Mouse (Mus musculus) embryonic facial prominence, embryonic 11.5 days (tissue): Measurements from ENCODE around the gene Tex48. TPM values are rescaled to one million over a fixed set of nuclear protein-coding genes. Genes with fewer than 3 reads are reported as not detected.

Source experiments
- ATAC-seq: fragments of 200-750 bp; cut with Nextera tagmentation; replicated peaks from 2 replicates; pipeline ENCODE4 v1.8.0; 2017; ENCODE audit warnings: low read depth; ENCODE audit not compliant: insufficient number of reproducible peaks, low FRiP score, low TSS enrichment
- DNase-seq: peaks from one replicate; pipeline ENCODE4 v3.0.0-alpha.2; 2015; ENCODE audit warnings: low spot score
- H3K27ac ChIP-seq: fragments of 300-500 bp; sonication (generic); replicated peaks from 2 replicates; pipeline ENCODE4 v1.5.1; 2014; ENCODE audit warnings: mild to moderate bottlenecking, low read depth, low read length, control low read depth
- H3K27me3 ChIP-seq: fragments of 300-500 bp; sonication (generic); 2 replicates; pipeline ENCODE4 v1.6.1; 2014; ENCODE audit warnings: mild to moderate bottlenecking, low read length, moderate library complexity, mixed read lengths; ENCODE audit not compliant: control insufficient read depth, insufficient read depth
- H3K36me3 ChIP-seq: fragments of 300-500 bp; sonication (generic); replicated peaks from 2 replicates; pipeline ENCODE4 v1.6.1; 2014; ENCODE audit warnings: low read depth, mild to moderate bottlenecking, low read length, moderate library complexity, mixed read lengths; ENCODE audit not compliant: control insufficient read depth, insufficient read depth
- H3K4me1 ChIP-seq: fragments of 300-500 bp; sonication (generic); 2 replicates; pipeline ENCODE4 v1.6.1; 2014; ENCODE audit warnings: low read length, mixed read lengths; ENCODE audit not compliant: control insufficient read depth, insufficient read depth
- H3K4me2 ChIP-seq: fragments of 300-500 bp; sonication (generic); 2 replicates; pipeline ENCODE4 v1.6.1; 2014; ENCODE audit warnings: low read depth, mild to moderate bottlenecking, control low read depth, low read length, moderate library complexity
- H3K4me3 ChIP-seq: fragments of 300-500 bp; sonication (generic); 2 replicates; pipeline ENCODE4 v1.5.1; 2014; ENCODE audit warnings: low read depth, low read length, control low read depth
- H3K9ac ChIP-seq: fragments of 300-500 bp; sonication (generic); replicated peaks from 2 replicates; pipeline ENCODE4 v1.6.1; 2014; ENCODE audit warnings: mild to moderate bottlenecking, control low read depth, low read length
- H3K9me3 ChIP-seq: fragments of 300-500 bp; sonication (generic); replicated peaks from 2 replicates; pipeline ENCODE4 v1.6.1; 2016; ENCODE audit warnings: mild to moderate bottlenecking, low read length, inconsistent platforms, mixed read lengths; ENCODE audit not compliant: control insufficient read depth
- WGBS: fragments of 180-500 bp; shearing (Covaris S2); extraction: QIAGEN DNeasy Blood & Tissue Kit; methylation state at CpG from one replicate; pipeline ENCODE4 v1.1.7; 2014; 5-methylcytosine and 5-hydroxymethylcytosine counted together
- polyA plus RNA-seq: library from polyadenylated mRNA; unstranded; fragments of >200 nt; fragmentation: Nextera tagmentation; extraction: Ambion mirVana; gene quantifications from 2 replicates; pipeline ENCODE4 v1.2.1, GENCODE M21; 2014

Gene Tex48
- not detected in 2 replicates for polyA plus RNA-seq

DNA sequence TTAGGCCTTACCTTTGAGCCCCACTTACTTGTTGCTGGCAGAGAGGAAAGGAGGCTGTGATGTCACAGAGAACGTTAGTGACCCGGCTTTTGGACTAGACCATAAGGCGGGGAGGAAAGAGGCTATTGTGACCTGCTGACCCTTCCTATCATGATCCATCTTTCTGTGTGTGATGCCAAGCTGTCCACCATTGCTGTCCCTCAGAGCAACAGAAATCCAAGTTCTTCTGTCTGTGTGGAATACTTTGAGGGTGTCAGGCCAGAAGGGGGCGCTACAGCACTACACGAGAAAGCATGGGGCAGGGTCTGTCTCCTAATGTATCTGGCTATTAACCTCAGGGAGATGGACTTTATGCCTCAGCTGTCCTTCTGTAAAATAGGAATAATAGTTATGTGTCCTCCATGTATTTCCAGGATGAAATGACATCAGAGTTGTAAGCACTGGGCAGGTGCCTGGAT, at the start of gene Tex48:
Tex48 (minus strand) TSS at position 51 of the 458 bp plus-strand sequence.
- WGBS, result 49% methylated on average over 5 of the region's 5 CpGs
- H3K36me3 ChIP-seq, result no peaks in the 10 kb centered on the region
- H3K9me3 ChIP-seq, result no peaks in the 10 kb centered on the region
- no peak within 1 kb of the TSS for H3K9ac ChIP-seq
- ATAC-seq, result no peak
- H3K27me3 ChIP-seq, result no peaks in the 10 kb centered on the region
- H3K4me3 ChIP-seq, result no peak within 1 kb of the TSS
- H3K27ac ChIP-seq, result no peak within 1 kb of the TSS
- peak; percentile 54 for DNase-seq
- H3K4me1 ChIP-seq, result no peaks in the 10 kb centered on the region
- no peak within 1 kb of the TSS for H3K4me2 ChIP-seq

DNA sequence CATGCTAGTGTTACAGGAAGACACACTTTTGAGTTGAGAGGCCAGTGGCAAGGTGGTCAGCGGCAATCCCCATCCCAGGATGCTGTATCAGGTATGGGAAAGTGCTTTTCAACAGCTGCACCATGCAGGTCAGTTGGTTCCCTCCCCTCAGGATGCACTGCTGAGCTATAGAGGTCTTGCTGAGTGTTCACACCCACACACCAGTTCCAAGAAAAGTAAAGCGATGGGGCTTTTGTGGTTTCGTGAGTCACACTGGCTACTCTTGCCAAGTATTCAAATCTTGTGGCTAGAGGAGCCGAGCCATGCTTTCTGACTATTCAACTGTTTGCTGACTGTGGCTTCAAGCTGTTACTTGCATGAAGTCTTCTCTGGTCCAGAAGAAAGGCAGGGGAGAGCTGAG, 46.0 kb upstream of the Tex48 start:
- Histone ChIP-seq H3K4me3 (no peak overlapping the region), H3K27me3 (no peaks in the 10 kb centered on the region), H3K4me2 (no peak overlapping the region), H3K36me3 (no peaks in the 10 kb centered on the region), H3K4me1 (no peaks in the 10 kb centered on the region), H3K9ac (no peak overlapping the region), H3K9me3 (no peaks in the 10 kb centered on the region), H3K27ac (no peak overlapping the region)
- no peak for ATAC-seq
- 86% methylated on average over 4 of the region's 4 CpGs for WGBS
- DNase-seq, result no peak

DNA sequence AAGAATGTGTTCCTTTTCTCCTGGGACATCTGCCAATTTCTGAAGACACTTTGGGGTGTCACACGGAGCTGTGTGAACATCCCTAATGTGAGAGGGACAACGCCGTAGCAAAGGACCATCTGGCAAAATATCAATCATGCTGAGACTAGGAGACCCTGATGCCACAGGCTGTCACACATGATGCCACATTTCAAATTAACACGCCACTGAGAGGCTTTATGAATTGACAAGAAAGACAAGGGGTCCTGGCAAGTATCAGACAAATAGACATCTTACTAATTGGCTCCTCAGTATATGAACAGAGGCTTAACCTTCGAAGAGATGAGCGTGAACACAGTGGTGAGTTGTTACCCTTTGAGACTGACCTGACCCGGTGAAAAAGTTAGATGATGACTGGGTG, 43.5 kb upstream of the Tex48 start:
- no peak overlapping the region for H3K4me3 ChIP-seq
- no peaks in the 10 kb centered on the region for H3K36me3 ChIP-seq
- H3K9me3 ChIP-seq, result no peaks in the 10 kb centered on the region
- WGBS, result 82% methylated on average over 7 of the region's 7 CpGs
- no peak overlapping the region for H3K27ac ChIP-seq
- ATAC-seq (no peak), DNase-seq (no peak)
- H3K4me1 ChIP-seq, result no peaks in the 10 kb centered on the region
- H3K4me2 ChIP-seq, result no peak overlapping the region
- no peak overlapping the region for H3K9ac ChIP-seq
- no peaks in the 10 kb centered on the region for H3K27me3 ChIP-seq

DNA sequence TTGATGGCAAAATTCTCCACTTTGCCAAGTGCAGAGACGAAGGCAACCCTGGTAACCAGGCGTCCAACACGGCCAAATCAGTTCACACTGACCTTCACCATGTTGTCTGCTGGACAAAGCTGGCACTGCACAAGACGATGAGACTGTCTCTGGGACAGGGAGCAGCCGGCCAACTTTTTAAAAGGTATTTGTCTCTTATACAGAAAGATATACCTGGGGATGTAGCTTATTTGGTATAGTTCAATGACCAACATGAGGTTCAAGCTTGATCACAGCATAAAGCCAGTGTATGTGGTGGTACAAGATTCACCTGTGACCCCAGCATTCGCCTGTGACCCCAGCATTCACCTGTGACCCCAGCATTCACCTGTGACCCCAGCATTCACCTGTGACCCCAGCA, 41.1 kb upstream of the Tex48 start, which contains the start of gene Gm11214:
Gm11214 (minus strand) TSS at position 101 of the 400 bp plus-strand sequence.
- no peak within 1 kb of the TSS for H3K4me3 ChIP-seq
- no peaks in the 10 kb centered on the region for H3K4me1 ChIP-seq
- H3K36me3 ChIP-seq, result no peaks in the 10 kb centered on the region
- no peaks in the 10 kb centered on the region for H3K27me3 ChIP-seq
- no peaks in the 10 kb centered on the region for H3K9me3 ChIP-seq
- H3K4me2 ChIP-seq, result no peak within 1 kb of the TSS
- no peak within 1 kb of the TSS for H3K9ac ChIP-seq
- ATAC-seq (no peak), DNase-seq (peak; percentile 6)
- no peak within 1 kb of the TSS for H3K27ac ChIP-seq
- WGBS, result 91% methylated on average over 6 of the region's 6 CpGs

DNA sequence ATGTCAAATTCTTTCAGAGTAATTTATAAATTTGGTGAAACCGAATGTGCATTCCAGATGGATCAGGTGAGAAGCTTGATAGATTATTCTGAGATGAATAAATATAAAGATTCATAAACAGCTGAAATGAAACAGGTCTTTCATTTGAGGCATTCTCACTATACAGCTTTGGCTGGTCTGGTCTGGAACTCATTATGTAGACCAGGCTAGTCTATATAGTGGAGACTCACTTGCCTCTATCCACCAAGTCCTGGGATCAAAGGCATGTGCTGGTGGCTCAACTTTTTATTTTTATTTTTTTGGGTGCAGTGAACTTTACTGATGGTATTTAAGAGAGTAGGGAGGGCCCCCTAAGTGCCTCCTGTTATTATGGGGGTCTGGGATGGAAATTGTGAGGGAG, 39.6 kb upstream of the Tex48 start:
- ATAC-seq, result no peak
- H3K4me2 ChIP-seq, result no peak overlapping the region
- 76% methylated on average over 1 of the region's 1 CpGs for WGBS

DNA sequence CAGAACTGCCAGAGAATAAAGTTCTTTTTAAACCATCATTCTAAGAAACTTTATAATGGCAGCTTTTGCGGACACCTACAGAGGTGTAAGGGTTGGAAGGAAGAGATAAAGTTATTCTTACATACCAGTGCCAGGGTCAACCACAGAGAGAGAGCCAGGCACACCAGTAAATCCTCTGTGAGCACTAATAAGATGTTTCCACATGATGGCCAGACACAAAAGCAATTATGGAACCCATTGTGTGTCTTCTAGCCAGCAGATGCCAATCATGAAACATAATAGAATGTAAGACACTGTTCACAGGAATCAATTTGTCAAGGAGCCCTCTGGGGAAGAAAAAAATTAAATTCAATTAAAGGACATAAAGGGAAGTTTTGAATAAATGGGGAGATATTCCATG, 39.2 kb upstream of the Tex48 start:
- Histone ChIP-seq H3K27me3 (no peaks in the 10 kb centered on the region), H3K9ac (no peak overlapping the region), H3K4me2 (no peak overlapping the region), H3K9me3 (no peaks in the 10 kb centered on the region), H3K36me3 (no peaks in the 10 kb centered on the region), H3K4me3 (no peak overlapping the region), H3K27ac (no peak overlapping the region), H3K4me1 (no peaks in the 10 kb centered on the region)
- DNase-seq (no peak), ATAC-seq (no peak)
- 76% methylated on average over 1 of the region's 1 CpGs for WGBS

More for the DNA sequence above, 39.6 kb upstream of the Tex48 start:
- H3K27me3 ChIP-seq, result no peaks in the 10 kb centered on the region
- no peaks in the 10 kb centered on the region for H3K36me3 ChIP-seq
- H3K4me3 ChIP-seq, result no peak overlapping the region
- no peak overlapping the region for H3K9ac ChIP-seq
- DNase-seq, result no peak
- no peaks in the 10 kb centered on the region for H3K9me3 ChIP-seq
- H3K4me1 ChIP-seq, result no peaks in the 10 kb centered on the region
- H3K27ac ChIP-seq, result no peak overlapping the region

DNA sequence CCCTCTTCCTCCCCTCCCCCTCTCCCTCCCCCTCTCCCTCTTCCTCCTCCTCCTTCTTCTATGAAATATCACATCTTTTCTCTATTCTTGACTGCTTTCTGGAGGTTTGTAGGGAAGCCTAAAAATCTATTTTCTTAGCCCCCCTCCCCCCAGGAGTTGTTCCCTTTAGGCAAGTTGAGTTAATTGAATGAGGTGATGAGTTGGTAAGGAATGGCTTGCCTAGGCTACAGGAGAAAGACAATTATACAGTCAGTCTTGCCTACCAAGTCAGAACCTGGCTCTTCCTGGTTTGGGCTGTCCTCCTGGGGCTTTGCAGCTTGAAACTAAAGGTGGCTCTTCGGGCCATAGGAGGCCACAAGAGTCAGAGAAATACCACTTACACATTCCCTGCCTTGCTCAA, 37.5 kb upstream of the Tex48 start:
- H3K36me3 ChIP-seq, result no peaks in the 10 kb centered on the region
- H3K4me1 ChIP-seq, result no peaks in the 10 kb centered on the region
- no peaks in the 10 kb centered on the region for H3K27me3 ChIP-seq
- H3K4me3 ChIP-seq, result no peak overlapping the region
- WGBS, result 84% methylated on average over 1 of the region's 1 CpGs
- DNase-seq (no peak), ATAC-seq (no peak)
- no peaks in the 10 kb centered on the region for H3K9me3 ChIP-seq
- H3K4me2 ChIP-seq, result no peak overlapping the region
- no peak overlapping the region for H3K27ac ChIP-seq
- no peak overlapping the region for H3K9ac ChIP-seq

DNA sequence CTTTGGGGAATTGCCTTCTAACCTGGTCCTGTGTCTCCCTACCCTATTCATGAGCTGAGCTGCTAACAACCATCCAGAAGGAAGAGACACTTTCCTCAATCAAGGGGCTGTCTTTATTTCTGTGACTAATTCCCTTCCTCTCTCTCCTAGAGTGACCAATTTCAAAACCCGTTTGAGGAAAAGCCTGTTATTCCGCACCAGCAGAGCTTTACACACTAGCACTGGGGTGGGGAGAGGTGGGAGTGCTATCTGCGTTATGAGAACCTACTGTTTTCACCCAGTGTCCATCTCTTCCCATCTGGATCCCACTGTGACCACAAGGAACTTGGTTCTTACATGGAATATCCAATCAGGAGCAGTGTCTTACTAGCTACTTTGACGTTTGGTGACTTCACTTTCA, 36.9 kb upstream of the Tex48 start:
- ATAC-seq, result no peak
- no peak overlapping the region for H3K9ac ChIP-seq
- no peaks in the 10 kb centered on the region for H3K9me3 ChIP-seq
- no peak overlapping the region for H3K4me2 ChIP-seq
- H3K4me1 ChIP-seq, result no peaks in the 10 kb centered on the region
- no peak overlapping the region for H3K27ac ChIP-seq
- no peak for DNase-seq
- H3K4me3 ChIP-seq, result no peak overlapping the region
- no peaks in the 10 kb centered on the region for H3K36me3 ChIP-seq
- 31% methylated on average over 4 of the region's 4 CpGs for WGBS
- H3K27me3 ChIP-seq, result no peaks in the 10 kb centered on the region
